Mouse (Mus musculus) limb, embryonic 11.5 days (tissue): ENCODE data around the gene Nptxr. TPM values are rescaled to one million over a fixed set of nuclear protein-coding genes. Genes with fewer than 3 reads are reported as not detected.
"Not testable (repeated sequence)": the region's sequence is repeated elsewhere in the genome, so short reads cannot be mapped to it uniquely, and the experiment has no call there.

Experiments used
- ATAC-seq: fragments of 200-750 bp; cut with Nextera tagmentation; 2 replicates; pipeline ENCODE4 v1.8.0; 2017; ENCODE audit warnings: low read depth; ENCODE audit not compliant: insufficient number of reproducible peaks, low FRiP score, low TSS enrichment
- DNase-seq: peaks from one replicate; pipeline ENCODE4 v3.0.0-alpha.2; 2015; ENCODE audit warnings: low spot score
- H3K27ac ChIP-seq: fragments of 300-500 bp; sonication (generic); replicated peaks from 2 replicates; pipeline ENCODE4 v1.5.1; 2014; ENCODE audit warnings: low read depth, mild to moderate bottlenecking, low read length
- H3K27me3 ChIP-seq: fragments of 300-500 bp; sonication (generic); 2 replicates; pipeline ENCODE4 v1.6.1; 2014; ENCODE audit warnings: mild to moderate bottlenecking, low read length, mixed read lengths; ENCODE audit not compliant: control insufficient read depth, insufficient read depth
- H3K36me3 ChIP-seq: fragments of 300-500 bp; sonication (generic); 2 replicates; pipeline ENCODE4 v1.6.1; 2014; ENCODE audit warnings: mild to moderate bottlenecking, low read length, moderate library complexity, mixed read lengths; ENCODE audit not compliant: control insufficient read depth, insufficient read depth
- H3K4me1 ChIP-seq: fragments of 300-500 bp; sonication (generic); 2 replicates; pipeline ENCODE4 v1.6.1; 2014; ENCODE audit warnings: low read length, mixed read lengths; ENCODE audit not compliant: control insufficient read depth, insufficient read depth
- H3K4me2 ChIP-seq: fragments of 300-500 bp; sonication (generic); 2 replicates; pipeline ENCODE4 v1.6.1; 2014; ENCODE audit warnings: low read depth, mild to moderate bottlenecking, moderate library complexity; ENCODE audit not compliant: severe bottlenecking
- H3K4me3 ChIP-seq: fragments of 300-500 bp; sonication (generic); 2 replicates; pipeline ENCODE4 v1.5.1; 2014; ENCODE audit warnings: low read depth, low read length
- H3K9ac ChIP-seq: fragments of 300-500 bp; sonication (generic); 2 replicates; pipeline ENCODE4 v1.6.1; 2014; ENCODE audit warnings: mild to moderate bottlenecking, low read length
- H3K9me3 ChIP-seq: fragments of 300-500 bp; sonication (generic); 2 replicates; pipeline ENCODE4 v1.6.1; 2016; ENCODE audit warnings: low read length; ENCODE audit not compliant: control insufficient read depth
- WGBS: fragments of 180-500 bp; shearing (Covaris S2); extraction: QIAGEN DNeasy Blood & Tissue Kit; methylation state at CpG from one replicate; pipeline ENCODE4 v1.1.7; 2014; 5-methylcytosine and 5-hydroxymethylcytosine counted together
- polyA plus RNA-seq: library from polyadenylated mRNA; unstranded; fragments of >200 nt; fragmentation: Nextera tagmentation; extraction: Ambion mirVana; gene quantifications from 2 replicates; pipeline ENCODE4 v1.2.1, GENCODE M21; 2014

Nptxr gene
- polyA plus RNA-seq, 1 experiment from 2014 or later: 0.37 TPM

DNA sequence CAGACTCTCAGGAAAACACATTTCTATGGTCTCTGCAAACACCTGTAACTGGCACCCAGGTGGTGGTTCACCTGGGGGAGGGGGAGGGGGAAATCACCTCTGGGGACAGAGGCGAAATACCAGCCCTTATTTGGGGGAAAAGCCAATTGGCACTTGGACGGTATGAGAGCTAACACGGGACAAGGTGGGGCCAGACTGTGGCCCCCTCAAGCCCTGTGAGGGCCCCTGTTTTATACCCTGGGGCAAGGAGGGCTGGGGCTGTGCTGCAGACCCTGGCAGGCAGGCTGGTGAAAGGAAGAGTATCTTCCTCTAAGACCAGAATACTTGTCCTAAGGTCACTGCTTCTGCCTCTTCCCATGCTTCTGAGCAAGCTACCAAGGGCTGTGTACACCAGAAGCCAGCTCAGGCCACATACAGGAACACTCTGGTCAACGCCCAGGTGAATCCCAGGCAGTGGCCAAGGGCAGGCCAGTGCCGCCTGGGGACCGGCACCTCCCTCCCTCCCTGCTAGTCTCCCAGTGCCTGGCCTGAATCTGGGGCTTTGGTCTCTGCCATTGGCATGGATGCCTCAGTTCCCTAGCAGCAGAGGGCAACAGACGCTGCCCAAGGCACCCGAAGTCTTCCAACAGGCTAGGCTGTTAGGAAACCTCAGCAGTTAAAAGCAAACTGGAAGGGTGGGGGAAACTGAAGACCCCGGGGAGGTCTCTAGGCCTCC, 21.8 kb upstream of the Nptxr start:
- Histone ChIP-seq H3K36me3 (peaks cover 11% of the 10 kb centered on the region; the same call in 1 of the 2 replicates), H3K4me1 (peaks cover 8% of the 10 kb centered on the region), H3K9ac (no peak overlapping the region)

DNA sequence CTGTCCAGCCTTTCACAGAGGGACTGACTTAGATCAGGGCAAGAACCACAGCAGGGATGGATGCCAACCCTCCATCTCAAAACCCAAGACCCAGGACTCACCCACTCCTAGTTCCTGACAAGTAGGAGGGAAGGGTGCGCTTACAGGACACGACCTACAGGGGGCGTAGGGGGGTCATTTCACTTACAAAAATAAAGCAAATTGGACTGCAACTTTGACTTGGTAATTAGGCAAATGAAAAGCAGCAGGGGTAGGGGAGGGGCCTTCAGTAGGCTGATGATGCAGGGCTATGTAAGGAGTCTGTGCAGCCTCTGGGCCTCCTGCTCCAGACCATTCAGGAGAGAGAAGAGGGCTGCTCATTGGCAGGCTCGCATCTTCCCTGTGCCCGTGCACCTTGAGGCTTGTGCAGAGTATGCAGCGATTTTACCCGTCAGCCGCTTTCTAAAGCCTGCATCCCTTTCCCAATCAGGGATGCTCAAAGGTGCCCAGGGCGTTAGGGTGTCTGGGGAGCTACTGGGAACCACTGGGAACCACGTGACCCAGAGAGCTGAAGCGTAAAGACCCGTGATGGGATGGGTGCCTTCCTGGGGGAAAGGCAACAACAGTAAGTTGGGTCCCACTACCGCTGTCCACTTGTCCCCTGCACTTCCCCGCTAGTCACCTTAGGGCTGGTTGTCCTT, 20.7 kb upstream of the Nptxr start:
- ATAC-seq (no peak), DNase-seq (peak; percentile 55)
- Histone ChIP-seq H3K4me2 (no peak overlapping the region), H3K36me3 (peaks cover 11% of the 10 kb centered on the region; the same call in 1 of the 2 replicates), H3K27me3 (no peaks in the 10 kb centered on the region), H3K9ac (no peak overlapping the region), H3K27ac (no peak overlapping the region), H3K4me1 (peaks cover 8% of the 10 kb centered on the region), H3K4me3 (no peak overlapping the region), H3K9me3 (no peaks in the 10 kb centered on the region)
- 56% methylated on average over 14 of the region's 14 CpGs for WGBS

More for the DNA sequence above, 21.8 kb upstream of the Nptxr start:
- Histone ChIP-seq H3K4me3 (no peak overlapping the region), H3K27ac (no peak overlapping the region), H3K27me3 (no peaks in the 10 kb centered on the region), H3K4me2 (no peak overlapping the region), H3K9me3 (no peaks in the 10 kb centered on the region)
- WGBS: 81% methylated on average over 9 of the region's 9 CpGs
- DNase-seq: no peak
- ATAC-seq: no peak

DNA sequence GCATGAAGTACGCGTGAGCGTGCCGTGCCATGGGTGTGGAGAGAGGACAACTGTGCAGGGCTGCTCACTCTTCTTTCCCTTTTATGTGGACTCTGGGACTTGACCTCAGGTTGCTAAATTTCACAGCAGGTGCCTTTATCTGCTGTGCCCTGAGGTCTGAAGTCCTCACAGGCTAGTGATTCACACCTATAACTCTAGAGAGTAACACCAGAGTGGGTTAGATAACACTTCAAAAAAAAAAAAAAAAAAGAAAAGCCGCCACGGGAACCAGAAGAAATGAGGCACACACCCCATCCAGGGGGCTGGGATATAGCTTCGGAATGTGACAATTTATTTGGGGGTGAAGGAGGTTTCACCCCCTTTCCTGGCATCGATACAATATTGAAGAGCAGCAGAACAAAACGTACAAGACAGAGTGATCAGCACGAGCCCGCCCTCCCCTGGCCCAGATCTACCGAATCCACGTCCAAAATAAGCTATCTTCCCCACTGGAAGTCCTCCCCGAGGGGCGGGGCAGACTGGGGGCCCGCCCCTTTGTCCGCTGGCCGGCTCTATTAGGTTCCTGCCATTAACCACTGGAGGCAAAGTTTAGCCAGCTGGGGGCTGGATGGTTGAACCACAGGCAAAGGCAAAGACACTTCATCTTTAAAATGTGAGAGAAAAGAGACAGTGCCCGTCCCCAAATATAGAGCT, 19.2 kb upstream of the Nptxr start:
- H3K27me3 ChIP-seq: no peaks in the 10 kb centered on the region
- no peak overlapping the region for H3K4me2 ChIP-seq
- WGBS: 74% methylated on average over 19 of the region's 19 CpGs
- peak; percentile 40 for DNase-seq
- peaks cover 11% of the 10 kb centered on the region; the same call in 1 of the 2 replicates for H3K36me3 ChIP-seq
- H3K27ac ChIP-seq: no peak overlapping the region
- no peak for ATAC-seq
- H3K4me1 ChIP-seq: peaks cover 3% of the 10 kb centered on the region
- no peak overlapping the region for H3K9ac ChIP-seq
- H3K4me3 ChIP-seq: no peak overlapping the region
- no peaks in the 10 kb centered on the region for H3K9me3 ChIP-seq

DNA sequence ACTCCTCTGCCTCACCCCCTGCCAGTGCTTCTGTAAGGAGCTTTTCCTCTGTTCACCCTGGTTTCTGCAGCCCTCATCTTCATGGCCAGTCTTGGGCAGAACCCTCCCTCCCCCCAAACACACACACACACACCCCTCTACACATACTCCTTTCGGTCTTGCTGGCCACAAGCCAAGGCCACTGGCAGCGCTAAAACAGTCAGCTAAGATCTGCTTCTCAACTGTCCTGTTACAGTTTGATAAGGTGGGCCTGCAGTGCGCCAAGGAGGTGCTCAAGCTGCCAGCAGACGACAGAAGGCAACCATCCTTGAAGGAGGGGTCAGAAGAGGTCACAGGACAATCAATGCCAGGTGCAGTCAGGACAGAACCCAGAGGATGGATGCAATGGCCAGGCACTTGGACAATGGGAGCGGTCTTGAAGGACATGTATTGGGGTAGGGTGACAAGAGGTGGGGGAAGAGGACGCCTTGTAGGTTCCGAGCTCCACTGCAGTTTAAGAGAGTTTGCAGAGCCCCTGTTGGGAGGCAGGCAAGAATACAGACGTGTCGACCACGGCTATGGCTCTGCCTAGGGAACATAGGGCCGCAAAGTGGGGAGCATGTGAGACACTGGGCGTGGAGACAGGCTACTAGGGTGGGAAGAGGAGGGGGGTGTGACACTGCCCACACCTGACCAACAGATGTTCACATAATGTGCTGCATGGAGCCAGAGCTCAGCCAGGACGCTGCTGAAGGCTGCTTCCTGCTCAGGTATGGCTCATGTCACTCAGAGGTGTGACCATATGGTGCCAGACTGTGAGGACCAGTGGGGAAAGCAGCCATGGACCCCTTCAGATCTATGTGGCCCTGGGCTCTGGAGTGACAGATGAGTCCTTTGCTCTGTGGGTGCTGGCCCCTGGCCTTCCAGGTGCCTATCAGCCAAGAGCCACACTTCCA, 18.0 kb upstream of the Nptxr start:
- Histone ChIP-seq H3K27ac (no peak overlapping the region), H3K4me1 (no peaks in the 10 kb centered on the region), H3K9ac (no peak overlapping the region), H3K27me3 (no peaks in the 10 kb centered on the region), H3K4me3 (no peak overlapping the region), H3K9me3 (no peaks in the 10 kb centered on the region), H3K4me2 (no peak overlapping the region), H3K36me3 (peaks cover 4% of the 10 kb centered on the region; the same call in 1 of the 2 replicates)
- WGBS: 63% methylated on average over 13 of the region's 13 CpGs
- DNase-seq (no peak), ATAC-seq (no peak)

DNA sequence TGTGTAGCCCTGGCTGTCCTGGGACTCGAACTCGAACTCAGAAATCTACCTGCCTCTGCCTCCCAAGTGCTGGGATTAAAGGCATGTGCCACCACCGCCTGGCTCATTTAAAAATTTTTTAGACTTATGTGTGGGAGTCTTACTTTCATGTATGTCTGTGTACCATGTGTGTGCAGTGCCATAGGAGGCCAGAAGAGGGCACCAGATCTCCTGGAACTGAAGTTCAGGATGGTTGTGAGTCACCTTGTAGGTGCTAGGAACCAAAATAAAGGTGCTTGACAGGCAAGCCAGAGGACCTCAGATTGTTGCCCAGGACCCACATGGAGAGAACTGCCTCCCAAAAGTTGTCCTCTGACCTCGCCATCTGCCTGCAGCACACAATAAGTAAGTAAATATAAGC, 13.8 kb upstream of the Nptxr start:
- Histone ChIP-seq H3K36me3 (no peaks in the 10 kb centered on the region), H3K9me3 (no peaks in the 10 kb centered on the region), H3K4me1 (no peaks in the 10 kb centered on the region), H3K27me3 (no peaks in the 10 kb centered on the region), H3K4me3 (no peak overlapping the region), H3K4me2 (no peak overlapping the region), H3K27ac (no peak overlapping the region), H3K9ac (no peak overlapping the region)
- no peak for ATAC-seq
- 80% methylated on average over 4 of the region's 4 CpGs for WGBS
- no peak for DNase-seq

DNA sequence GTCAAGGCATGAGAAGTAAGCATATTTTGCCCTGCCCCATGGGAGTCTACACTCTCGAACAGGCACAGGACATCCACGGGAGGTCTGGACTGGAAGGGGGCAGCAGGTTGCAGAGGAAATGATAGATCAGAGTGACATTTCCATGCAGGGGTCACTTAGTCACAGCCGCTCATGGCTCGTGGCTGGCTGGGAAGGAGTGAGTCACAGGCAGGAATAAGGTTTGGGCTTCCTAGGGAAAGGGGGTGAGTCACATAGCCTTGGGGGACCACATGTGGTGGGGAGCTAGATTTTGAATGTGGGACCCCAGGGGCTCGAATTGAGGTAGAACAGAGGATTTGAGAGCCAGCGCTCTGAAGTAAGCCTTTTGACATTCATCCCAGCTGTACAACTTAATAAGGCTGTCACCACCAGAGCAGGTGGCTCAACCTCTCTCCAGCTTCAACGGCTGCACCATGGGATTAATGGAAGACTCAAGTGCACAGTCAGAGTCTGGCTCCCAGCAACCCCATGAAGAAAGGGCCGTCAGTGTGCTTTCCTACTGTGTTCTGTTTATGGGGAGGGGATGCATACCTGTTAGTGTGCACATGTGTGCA, 9.2 kb upstream of the Nptxr start:
- Histone ChIP-seq H3K9ac (no peak overlapping the region), H3K36me3 (no peaks in the 10 kb centered on the region), H3K4me3 (no peak overlapping the region), H3K4me1 (no peaks in the 10 kb centered on the region), H3K27ac (no peak overlapping the region), H3K27me3 (no peaks in the 10 kb centered on the region), H3K9me3 (no peaks in the 10 kb centered on the region), H3K4me2 (no peak overlapping the region)
- DNase-seq (no peak), ATAC-seq (no peak)
- WGBS: 50% methylated on average over 8 of the region's 8 CpGs

DNA sequence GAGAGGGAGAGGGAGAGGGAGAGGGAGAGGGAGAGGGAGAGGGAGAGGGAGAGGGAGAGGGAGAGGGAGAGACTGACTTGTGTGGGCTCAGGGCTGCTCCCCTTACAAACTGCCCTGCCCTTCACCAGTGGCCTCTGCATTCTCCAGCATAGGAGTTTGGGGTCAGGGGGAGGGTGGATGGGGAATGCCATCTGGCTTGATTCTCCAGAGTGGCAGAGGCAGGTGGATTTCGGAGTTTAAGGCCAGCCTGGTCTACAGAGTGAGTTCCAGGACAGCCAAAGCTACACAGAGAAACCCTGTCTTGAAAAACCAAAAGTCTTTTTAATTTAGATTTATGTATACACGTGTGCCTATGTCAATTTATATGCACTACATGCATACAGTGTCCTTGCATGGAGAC, 8.3 kb upstream of the Nptxr start:
- H3K4me3 ChIP-seq, H3K4me2 ChIP-seq, H3K9ac ChIP-seq, H3K4me1 ChIP-seq, H3K27me3 ChIP-seq, H3K27ac ChIP-seq, H3K9me3 ChIP-seq, DNase-seq, H3K36me3 ChIP-seq, ATAC-seq: not testable (repeated sequence)
- 70% methylated on average over 2 of the region's 2 CpGs for WGBS
